Mouse (Mus musculus): ENCODE measurements at regions not wholly inside any gene's neighbourhood (a gene's known extent, or its start where the extent isn't known, plus 50 kb on each side); places are given as distances from the start of the nearest gene placed in this dataset.
A peak's percentile ranks its signal among the peaks of the same experiment; 100 is the strongest.

DNA sequence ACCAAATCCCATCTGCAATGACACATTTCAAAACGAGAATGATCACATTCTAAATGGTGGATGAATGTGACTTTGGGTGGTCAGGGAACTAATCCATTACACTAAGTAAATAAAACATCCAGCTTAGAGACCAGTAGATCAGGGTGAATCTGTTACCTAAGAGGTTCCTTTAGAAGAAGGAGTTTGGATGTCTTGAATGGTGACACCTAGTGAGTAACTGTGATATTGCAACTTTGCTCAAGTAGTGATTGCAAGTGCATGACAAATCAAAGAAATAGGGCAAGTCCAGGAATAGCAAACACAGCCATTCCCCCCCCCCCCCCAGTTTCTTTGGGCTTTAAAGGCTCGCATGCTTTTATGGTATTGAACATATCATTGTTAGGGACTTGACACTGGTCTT is 112.6 kb downstream of the Glrx3 start:
- peak; percentile 81 for TF ChIP-seq CTCF (IDR thresholded peaks at IDR 0.05; ENCODE audit: low read depth)
- no peak for TF ChIP-seq EP300 (optimal IDR thresholded peaks at IDR 0.05)

Measured in stomach, postnatal 0 days (tissue).